Mouse (Mus musculus) left cerebral cortex, postnatal 25 days (tissue): ENCODE results near the gene Ipo13. TPM values are rescaled to one million over a fixed set of nuclear protein-coding genes. Genes with fewer than 3 reads are reported as not detected.

ENCODE experiments used
- DNase-seq, 2 experiments: peaks; one replicate each; pipeline ENCODE4 v3.0.0; 2022; ENCODE audit warnings: low spot score in 2 of 2, mixed read lengths in 1 of 2
- intact Hi-C: fragments of 180-260 bp; cut with DNase I; formaldehyde crosslinking; loops from one replicate; pipeline ENCODE4 v1.15.1; 2025
- total RNA-seq, 2 experiments: library from RNA; stranded (reverse); gene quantifications; 2 replicates each; pipeline ENCODE4 v1.2.3; 2021

Ipo13 gene
- total RNA-seq, 2 experiments from 2014 or later, result 108 to 116 TPM

- intact Hi-C loops, result no loop called here
- no peak for DNase-seq
Observed at GRCm38 (mm10) chr4:117850871-117851270, 63.9 kb downstream of the Ipo13 start.

- DNase-seq, result no peak
- intact Hi-C loops, result no loop called here
Observed at GRCm38 (mm10) chr4:117850176-117850575, 64.6 kb downstream of the Ipo13 start.

GRCm38 (mm10) chr4:117849506-117849905 is 65.3 kb downstream of the Ipo13 start:
- DNase-seq, result no peak
- intact Hi-C loops, result no loop called here

- intact Hi-C loops, result no loop called here
- DNase-seq, result no peak
Observed at GRCm38 (mm10) chr4:117849063-117849462, 65.7 kb downstream of the Ipo13 start.

GRCm38 (mm10) chr4:117847011-117847410 is 67.8 kb downstream of the Ipo13 start:
- intact Hi-C loops, result no loop called here
- peak; percentile 45 to 48 for DNase-seq

GRCm38 (mm10) chr4:117846261-117846660 is 68.5 kb downstream of the Ipo13 start:
- intact Hi-C loops, result no loop called here
- DNase-seq, result no peak

GRCm38 (mm10) chr4:117845316-117845715 is 69.5 kb downstream of the Ipo13 start:
- intact Hi-C loops, result no loop called here

More at GRCm38 (mm10) chr4:117845316-117845715, 69.5 kb downstream of the Ipo13 start:
- DNase-seq, result no peak

Other genes with a start within 250 kb of the Ipo13 start
- 10 to 100 TPM; 33.1 to 35.2 TPM for gene Dmap1, start 232.7 kb downstream of the Ipo13 start, total RNA-seq
- not detected for gene Gm12845, start 190.6 kb downstream of the Ipo13 start, total RNA-seq
- not detected for gene Klf17, start 149.4 kb downstream of the Ipo13 start, total RNA-seq
- 10 to 100 TPM; 31.7 to 40.9 TPM for gene Slc6a9, start 80.5 kb downstream of the Ipo13 start, total RNA-seq
- gene Ccdc24, start 42.4 kb downstream of the Ipo13 start, total RNA-seq, result 1 to 10 TPM; 1.3 to 1.4 TPM
- 100 to 1,000 TPM; 107 to 116 TPM for gene B4galt2, start 31.5 kb downstream of the Ipo13 start, total RNA-seq
- 100 to 1,000 TPM; 460 to 484 TPM for gene Atp6v0b, start 27.7 kb downstream of the Ipo13 start, total RNA-seq
- 10 to 100 TPM in 1 of 2 experiments, 1 to 10 TPM in 1; 9.6 to 10.5 TPM for gene Dph2, start 23.0 kb downstream of the Ipo13 start, total RNA-seq
- gene Artn, start 14.8 kb upstream of the Ipo13 start, total RNA-seq, result 1 to 10 TPM; 2.3 to 2.6 TPM
- 10 to 100 TPM; 43.5 to 44.3 TPM for gene St3gal3, start 219.9 kb upstream of the Ipo13 start, total RNA-seq